Mouse (Mus musculus): ENCODE data around the gene Ctcfl. TPM values are rescaled to one million over a fixed set of nuclear protein-coding genes. Genes with fewer than 3 reads are reported as not detected.

The Ctcfl gene
- polyA plus RNA-seq, 1 experiment from 2014 or later, result 0.09 TPM

DNA sequence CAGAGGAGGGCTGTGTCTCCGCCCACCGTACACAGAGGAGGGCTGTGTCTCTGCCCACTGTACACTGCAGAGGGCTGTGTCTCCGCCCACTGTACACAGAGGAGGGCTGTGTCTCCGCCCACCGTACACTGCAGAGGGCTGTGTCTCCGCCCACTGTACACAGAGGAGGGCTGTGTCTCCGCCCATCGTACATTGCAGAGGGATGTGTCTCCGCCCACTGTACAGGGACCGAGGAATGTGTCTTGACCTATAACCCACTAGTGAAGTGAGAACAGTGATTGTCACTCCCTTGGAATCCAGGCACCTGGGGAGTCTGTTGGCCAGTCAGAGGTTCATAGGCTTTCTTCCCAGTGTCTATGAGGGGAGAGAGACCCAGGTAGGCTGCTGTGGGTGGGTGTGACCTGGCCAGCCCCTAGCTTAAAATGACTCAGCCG is 62.4 kb downstream of the Ctcfl start:
- no peak for ATAC-seq (ENCODE audit: low FRiP score)
- Histone ChIP-seq H3K4me3 (replicated peaks) (no peak overlapping the region), H3K9me3 (replicated peaks) (no peaks in the 10 kb centered on the region), H3K4me1 (no peaks in the 10 kb centered on the region), H3K27ac (replicated peaks) (no peak overlapping the region), H3K36me3 (no peaks in the 10 kb centered on the region), H3K27me3 (replicated peaks) (no peaks in the 10 kb centered on the region), H3K9ac (replicated peaks) (no peak overlapping the region), H3K4me2 (no peak overlapping the region)
- WGBS, result 81% methylated on average over 11 of the region's 11 CpGs

DNA sequence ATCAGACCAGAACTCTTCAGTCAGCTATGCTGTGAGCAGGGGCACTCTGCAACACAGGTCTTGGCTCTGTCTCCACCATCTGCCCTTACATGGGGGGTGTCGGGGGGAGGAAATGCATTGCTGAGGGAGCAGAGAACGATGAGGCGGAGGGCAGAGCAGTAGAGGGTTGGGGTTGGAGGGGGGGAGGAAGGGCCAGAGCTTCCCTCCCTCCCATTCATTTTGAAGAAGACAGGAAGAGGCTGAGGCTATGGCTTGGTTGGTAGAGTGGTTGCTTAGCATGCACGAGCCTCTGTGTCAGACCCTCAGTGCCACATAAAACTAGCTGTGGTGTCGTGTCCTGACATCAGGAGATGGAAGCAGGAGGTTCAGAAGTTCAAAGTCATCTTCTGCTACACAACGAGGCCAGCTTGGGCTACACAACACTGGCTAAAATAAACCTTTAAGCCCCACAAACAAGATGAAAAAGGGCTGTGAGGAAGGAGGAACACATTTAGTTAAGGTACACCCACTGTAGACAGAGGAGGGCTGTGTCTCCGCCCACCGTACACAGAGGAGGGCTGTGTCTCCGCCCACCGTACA is 62.9 kb downstream of the Ctcfl start:
- ATAC-seq (ENCODE audit: low FRiP score), result no peak
- Histone ChIP-seq H3K9me3 (replicated peaks) (no peaks in the 10 kb centered on the region), H3K9ac (replicated peaks) (no peak overlapping the region), H3K4me3 (replicated peaks) (no peak overlapping the region), H3K27me3 (replicated peaks) (no peaks in the 10 kb centered on the region), H3K4me1 (no peaks in the 10 kb centered on the region), H3K36me3 (no peaks in the 10 kb centered on the region), H3K4me2 (no peak overlapping the region), H3K27ac (replicated peaks) (no peak overlapping the region)
- 72% methylated on average over 10 of the region's 10 CpGs for WGBS

DNA sequence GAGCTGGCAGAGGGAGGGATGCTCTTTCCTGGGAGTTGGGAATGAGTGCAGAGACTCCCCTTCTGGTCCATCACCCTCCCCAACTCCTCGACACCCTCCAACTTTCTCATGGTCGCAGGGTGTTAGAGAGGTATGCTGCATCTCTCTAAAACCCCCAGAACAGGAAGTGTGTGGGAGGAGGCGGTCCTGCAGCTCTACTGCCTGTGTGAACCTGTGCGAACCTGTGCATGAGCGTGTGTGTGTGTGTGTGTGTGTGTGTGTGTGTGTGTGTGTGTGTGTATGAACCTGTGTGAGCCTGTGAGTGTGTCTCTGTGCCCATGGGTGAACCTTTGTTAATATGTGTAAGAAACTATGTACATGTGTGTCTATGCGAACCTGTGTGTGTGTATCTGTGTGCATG is 65.5 kb downstream of the Ctcfl start:
- 86% methylated on average over 6 of the region's 6 CpGs for WGBS
- Histone ChIP-seq H3K9ac (replicated peaks) (no peak overlapping the region), H3K27ac (replicated peaks) (no peak overlapping the region), H3K27me3 (replicated peaks) (no peaks in the 10 kb centered on the region), H3K36me3 (no peaks in the 10 kb centered on the region), H3K4me2 (no peak overlapping the region), H3K9me3 (replicated peaks) (no peaks in the 10 kb centered on the region), H3K4me1 (no peaks in the 10 kb centered on the region), H3K4me3 (replicated peaks) (no peak overlapping the region)
- no peak for ATAC-seq (ENCODE audit: low FRiP score)

DNA sequence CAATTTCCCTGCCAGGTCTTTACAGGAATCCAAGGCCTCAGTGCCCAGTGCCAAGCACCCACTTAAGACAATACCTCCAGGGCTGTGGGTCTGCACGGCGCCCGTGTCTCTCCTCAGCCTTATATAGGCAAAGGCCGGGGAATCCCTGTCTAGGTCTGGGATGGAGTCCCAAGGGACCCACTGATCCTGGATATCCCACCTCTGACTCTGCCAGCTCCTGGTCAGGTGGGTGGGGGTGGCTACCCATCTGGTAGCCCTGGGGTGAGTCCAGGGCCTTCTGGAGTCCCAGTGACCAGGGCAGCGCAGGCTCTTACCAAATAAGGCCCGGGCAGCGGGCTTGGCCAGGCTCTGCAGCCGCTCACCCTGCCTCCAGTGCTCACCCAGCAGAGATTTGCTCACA is 66.4 kb downstream of the Ctcfl start:
- WGBS, result 92% methylated on average over 8 of the region's 8 CpGs
- no peak overlapping the region for H3K27ac ChIP-seq (replicated peaks)
- no peaks in the 10 kb centered on the region for H3K27me3 ChIP-seq (replicated peaks)
- H3K36me3 ChIP-seq, result no peaks in the 10 kb centered on the region
- H3K4me1 ChIP-seq, result no peaks in the 10 kb centered on the region
- no peak overlapping the region for H3K4me3 ChIP-seq (replicated peaks)
- no peak for ATAC-seq (ENCODE audit: low FRiP score)
- H3K9me3 ChIP-seq (replicated peaks), result no peaks in the 10 kb centered on the region
- H3K9ac ChIP-seq (replicated peaks), result no peak overlapping the region
- H3K4me2 ChIP-seq, result no peak overlapping the region

DNA sequence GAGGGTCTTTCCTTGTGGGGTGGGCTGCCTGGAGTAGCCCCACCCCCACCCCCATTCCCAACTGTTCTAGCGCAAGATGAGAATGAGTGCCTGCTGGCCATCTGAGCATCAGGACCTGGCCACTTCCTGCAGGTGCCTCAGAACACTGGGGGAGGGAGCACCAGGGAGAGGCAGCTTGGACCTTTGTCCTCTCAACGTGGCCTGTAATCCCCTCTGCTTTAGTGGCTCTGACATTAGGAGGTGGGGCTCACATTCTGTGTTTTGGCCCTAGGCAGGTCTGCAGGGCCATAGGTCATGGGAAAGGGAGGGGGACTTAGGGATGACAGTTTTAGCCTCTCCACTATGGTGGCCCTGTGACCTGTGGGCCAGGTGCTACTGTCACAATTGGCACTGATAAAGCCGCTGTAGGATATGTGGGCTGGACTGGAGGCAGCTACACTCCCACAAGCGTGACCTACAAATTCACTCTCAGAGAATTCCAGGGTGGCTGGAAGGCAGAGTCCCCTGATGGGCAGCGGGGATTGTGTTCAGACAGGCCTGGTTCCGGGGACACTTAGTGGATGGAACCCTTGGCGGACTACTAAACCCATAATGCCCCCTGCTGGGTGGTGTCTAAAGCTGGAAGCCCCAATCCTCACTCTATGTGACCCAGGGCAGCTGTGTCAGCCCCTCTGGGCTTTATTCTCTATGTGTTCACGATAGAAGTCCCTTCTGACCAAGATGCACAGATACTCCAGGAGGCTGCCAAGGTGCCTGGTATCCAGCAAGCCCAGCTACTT is 68.5 kb downstream of the Ctcfl start:
- no peak overlapping the region for H3K9ac ChIP-seq (replicated peaks)
- no peaks in the 10 kb centered on the region for H3K9me3 ChIP-seq (replicated peaks)
- H3K4me3 ChIP-seq (replicated peaks), result no peak overlapping the region
- no peak overlapping the region for H3K27ac ChIP-seq (replicated peaks)
- ATAC-seq (ENCODE audit: low FRiP score), result no peak
- no peaks in the 10 kb centered on the region for H3K36me3 ChIP-seq
- H3K4me1 ChIP-seq, result no peaks in the 10 kb centered on the region
- no peaks in the 10 kb centered on the region for H3K27me3 ChIP-seq (replicated peaks)
- WGBS, result 47% methylated on average over 8 of the region's 8 CpGs
- H3K4me2 ChIP-seq, result no peak overlapping the region

DNA sequence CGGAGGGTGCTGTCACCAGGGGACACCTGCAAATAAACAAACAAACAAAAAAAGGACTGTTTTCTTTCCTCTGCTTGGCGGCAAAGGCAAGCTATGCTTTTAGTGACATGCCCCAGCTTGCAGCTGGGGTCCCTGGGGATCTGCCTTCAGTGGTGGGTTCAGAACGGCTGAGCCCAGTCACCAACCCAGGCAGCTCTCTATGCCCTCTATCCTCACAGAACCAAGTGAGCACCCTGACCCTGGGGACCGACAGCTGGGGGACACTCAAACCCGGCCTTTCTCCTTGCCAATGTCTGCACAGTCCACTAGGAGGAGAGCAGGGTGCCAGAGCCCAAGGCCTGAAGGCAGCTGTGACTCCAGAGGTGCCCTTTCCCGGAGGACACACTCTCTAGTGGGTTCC is 69.5 kb downstream of the Ctcfl start:
- no peak for ATAC-seq (ENCODE audit: low FRiP score)
- Histone ChIP-seq H3K36me3 (no peaks in the 10 kb centered on the region), H3K9ac (replicated peaks) (no peak overlapping the region), H3K9me3 (replicated peaks) (no peaks in the 10 kb centered on the region), H3K4me3 (replicated peaks) (no peak overlapping the region), H3K4me1 (no peaks in the 10 kb centered on the region), H3K27me3 (replicated peaks) (no peaks in the 10 kb centered on the region), H3K4me2 (no peak overlapping the region), H3K27ac (replicated peaks) (no peak overlapping the region)
- 47% methylated on average over 6 of the region's 6 CpGs for WGBS

DNA sequence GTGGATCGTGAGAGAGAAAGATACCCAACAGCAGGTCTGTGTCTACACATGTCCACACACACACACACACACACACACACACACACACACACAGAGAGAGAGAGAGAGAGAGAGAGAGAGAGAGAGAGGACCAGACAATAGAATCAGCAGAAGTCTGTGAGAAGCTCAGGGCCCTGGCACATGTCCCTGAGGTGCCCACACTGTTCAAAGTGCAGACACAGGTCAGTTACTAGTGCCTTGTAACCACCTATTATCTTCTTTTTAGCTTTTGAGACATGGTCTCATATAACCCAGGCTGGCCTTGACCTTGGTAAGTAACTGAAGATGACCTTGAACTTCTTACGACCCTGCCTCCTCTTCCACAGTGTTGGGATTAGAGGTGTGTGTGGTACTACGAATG is 70.1 kb downstream of the Ctcfl start:
- H3K9ac ChIP-seq (replicated peaks), result no peak overlapping the region
- H3K4me2 ChIP-seq, result no peak overlapping the region
- no peak overlapping the region for H3K4me3 ChIP-seq (replicated peaks)
- no peaks in the 10 kb centered on the region for H3K4me1 ChIP-seq
- no peaks in the 10 kb centered on the region for H3K9me3 ChIP-seq (replicated peaks)
- 93% methylated on average over 3 of the region's 3 CpGs for WGBS
- no peak overlapping the region for H3K27ac ChIP-seq (replicated peaks)
- no peaks in the 10 kb centered on the region for H3K27me3 ChIP-seq (replicated peaks)
- no peak for ATAC-seq (ENCODE audit: low FRiP score)
- H3K36me3 ChIP-seq, result no peaks in the 10 kb centered on the region

DNA sequence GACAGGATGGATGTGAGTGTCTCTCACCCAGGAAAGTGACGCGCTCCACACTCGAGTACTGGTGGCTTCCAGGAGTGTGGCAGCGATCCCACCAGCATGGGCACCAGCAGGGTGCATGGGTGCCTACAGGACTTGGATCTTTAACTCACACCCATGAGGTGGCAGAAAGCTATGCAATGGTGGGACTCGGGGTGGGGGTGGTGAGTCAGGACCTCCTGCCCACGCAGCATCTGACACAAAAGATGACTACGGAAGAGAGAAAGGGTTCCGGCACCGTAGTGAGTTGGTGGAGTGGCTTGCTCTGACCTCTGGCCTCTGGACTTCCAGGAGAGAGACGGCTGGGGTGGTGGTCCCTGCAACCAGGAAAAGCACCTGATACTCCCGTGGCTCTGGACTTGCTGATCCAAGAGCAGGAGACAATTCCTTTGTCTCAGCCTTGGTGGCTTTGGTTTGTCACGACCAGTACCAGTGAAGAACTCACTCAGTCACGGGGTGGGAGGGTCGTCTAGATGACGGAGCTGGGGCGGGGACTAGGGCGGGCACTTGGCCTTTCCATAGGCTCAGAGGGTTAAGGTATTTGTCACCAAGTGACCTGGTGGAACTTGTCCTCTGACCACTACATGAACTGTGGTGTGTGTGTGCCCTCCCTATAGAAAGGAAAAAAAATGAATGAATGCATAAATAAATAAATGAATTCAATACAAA is 71.1 kb downstream of the Ctcfl start:
- Histone ChIP-seq H3K4me2 (no peak overlapping the region), H3K27ac (replicated peaks) (no peak overlapping the region), H3K9me3 (replicated peaks) (no peaks in the 10 kb centered on the region), H3K4me3 (replicated peaks) (no peak overlapping the region), H3K9ac (replicated peaks) (no peak overlapping the region), H3K36me3 (no peaks in the 10 kb centered on the region), H3K27me3 (replicated peaks) (no peaks in the 10 kb centered on the region), H3K4me1 (no peaks in the 10 kb centered on the region)
- no peak for ATAC-seq (ENCODE audit: low FRiP score)
- WGBS, result 64% methylated on average over 17 of the region's 17 CpGs

DNA sequence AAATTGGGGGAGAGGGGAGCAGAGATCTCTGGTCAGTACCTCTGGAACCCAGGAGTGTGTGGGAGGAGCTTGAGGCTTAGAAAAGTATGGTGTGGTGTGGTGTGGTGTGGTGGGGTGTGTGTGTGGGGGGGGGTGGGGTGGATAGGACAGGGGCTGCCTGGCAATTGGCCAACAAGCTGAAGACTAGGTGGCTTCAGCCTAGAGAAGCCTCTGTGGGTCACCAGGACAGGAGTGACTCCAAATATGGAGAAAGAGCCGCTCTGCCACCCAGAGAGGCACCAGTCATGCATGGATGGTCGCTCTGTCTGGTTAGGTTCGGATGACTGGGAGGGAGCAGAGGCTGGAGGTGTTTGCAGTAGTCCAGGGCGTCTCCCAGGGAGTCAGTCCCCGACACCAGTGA is 71.9 kb downstream of the Ctcfl start:
- WGBS, result 69% methylated on average over 5 of the region's 5 CpGs
- H3K4me2 ChIP-seq, result no peak overlapping the region
- no peaks in the 10 kb centered on the region for H3K9me3 ChIP-seq (replicated peaks)
- no peaks in the 10 kb centered on the region for H3K27me3 ChIP-seq (replicated peaks)
- H3K36me3 ChIP-seq, result no peaks in the 10 kb centered on the region
- H3K4me3 ChIP-seq (replicated peaks), result no peak overlapping the region
- H3K27ac ChIP-seq (replicated peaks), result no peak overlapping the region
- no peak for ATAC-seq (ENCODE audit: low FRiP score)
- no peak overlapping the region for H3K9ac ChIP-seq (replicated peaks)
- no peaks in the 10 kb centered on the region for H3K4me1 ChIP-seq

DNA sequence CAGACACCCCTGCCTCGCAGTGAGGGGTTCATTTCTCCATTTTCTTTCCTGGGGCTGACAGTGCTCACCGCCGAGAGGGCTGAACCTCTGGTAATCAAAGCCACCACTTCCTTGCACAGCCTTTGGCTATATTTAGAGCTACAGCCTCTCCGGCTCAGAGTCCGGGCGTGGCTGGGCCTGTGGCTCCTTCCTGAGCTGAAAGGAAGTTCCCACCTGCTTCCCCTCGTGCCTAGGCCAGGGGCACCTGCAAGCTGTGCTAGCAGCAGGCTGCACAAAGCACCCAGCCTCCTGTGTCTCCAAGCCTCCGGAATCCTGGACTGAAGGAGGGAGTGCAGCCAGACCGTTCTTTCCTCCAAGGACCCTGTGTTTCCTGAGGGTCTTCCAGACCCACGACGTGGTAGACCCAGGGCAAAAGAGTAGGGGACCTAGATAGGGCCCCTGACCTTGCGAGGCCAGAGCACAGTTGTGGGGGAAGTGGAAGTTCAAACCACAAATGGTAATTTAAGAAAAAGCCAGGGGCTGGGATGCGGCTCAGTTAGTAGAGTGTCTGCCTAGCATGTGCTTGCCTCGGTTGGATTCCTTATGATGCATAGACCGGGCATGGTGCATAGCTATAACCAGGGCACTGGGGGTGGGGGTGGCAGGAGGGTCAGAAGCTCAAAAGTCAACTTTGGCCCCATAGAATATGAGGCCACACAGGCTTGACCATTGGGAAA is 72.6 kb downstream of the Ctcfl start:
- no peaks in the 10 kb centered on the region for H3K36me3 ChIP-seq
- WGBS, result 72% methylated on average over 15 of the region's 15 CpGs

DNA sequence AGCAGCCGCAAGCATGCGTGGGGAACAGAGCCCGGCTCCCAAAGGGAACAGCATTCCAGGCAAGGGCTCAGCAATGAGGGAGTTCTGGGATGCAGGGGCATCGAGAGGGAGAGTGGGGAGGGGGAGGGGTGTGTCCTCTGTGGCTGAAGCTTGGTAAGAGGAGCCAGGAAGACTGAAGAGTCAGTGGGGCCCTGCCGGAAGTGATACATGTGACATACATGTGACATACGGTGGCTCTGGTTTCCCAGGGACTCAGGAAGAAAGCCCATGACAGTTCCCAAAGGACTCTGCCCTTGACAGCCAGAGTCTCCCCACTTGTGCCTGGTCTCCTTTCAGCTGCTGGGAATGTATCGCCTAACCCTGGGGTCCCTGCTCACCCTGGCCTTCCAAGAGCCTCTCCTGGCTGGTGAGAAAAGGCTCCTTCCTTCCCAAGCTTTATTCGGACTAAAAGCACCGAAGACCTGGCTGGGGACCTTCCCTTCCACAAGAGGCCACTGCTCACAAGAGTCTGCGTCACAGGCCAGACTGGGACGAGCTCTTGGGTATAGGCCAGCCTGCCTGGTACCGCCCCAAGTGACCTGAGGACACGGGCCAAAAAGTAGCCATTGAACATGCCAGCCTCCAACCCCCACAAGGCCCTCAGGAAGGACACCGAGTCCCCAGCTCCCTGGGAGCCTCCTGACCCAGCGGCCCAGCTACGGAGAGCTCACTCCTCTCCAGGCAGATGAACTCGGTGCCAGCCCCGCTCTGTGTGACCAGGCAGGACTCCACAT is 74.9 kb downstream of the Ctcfl start:
- H3K9ac ChIP-seq (replicated peaks), result no peak overlapping the region
- H3K27me3 ChIP-seq (replicated peaks), result no peaks in the 10 kb centered on the region
- H3K4me2 ChIP-seq, result no peak overlapping the region
- H3K4me3 ChIP-seq (replicated peaks), result no peak overlapping the region
- WGBS, result 82% methylated on average over 18 of the region's 18 CpGs
- H3K27ac ChIP-seq (replicated peaks), result no peak overlapping the region
- H3K36me3 ChIP-seq, result no peaks in the 10 kb centered on the region
- no peaks in the 10 kb centered on the region for H3K4me1 ChIP-seq
- no peaks in the 10 kb centered on the region for H3K9me3 ChIP-seq (replicated peaks)
- no peak for ATAC-seq (ENCODE audit: low FRiP score)

More for the DNA sequence above, 72.6 kb downstream of the Ctcfl start:
- Histone ChIP-seq H3K9ac (replicated peaks) (no peak overlapping the region), H3K27ac (replicated peaks) (no peak overlapping the region), H3K4me2 (no peak overlapping the region), H3K4me3 (replicated peaks) (no peak overlapping the region), H3K27me3 (replicated peaks) (no peaks in the 10 kb centered on the region), H3K4me1 (no peaks in the 10 kb centered on the region), H3K9me3 (replicated peaks) (no peaks in the 10 kb centered on the region)
- ATAC-seq (ENCODE audit: low FRiP score), result no peak

Measured in neural tube, embryonic 15.5 days (tissue).